Mouse (Mus musculus) frontal cortex, postnatal 36 days (tissue): Measurements from ENCODE around the gene Ugt1a6b.

ENCODE experiments used
- DNase-seq, 2 experiments: peaks; one replicate each; pipeline ENCODE4 v3.0.0; 2022; ENCODE audit warnings: low spot score in 2 of 2

Gene Ugt1a6b

GRCm38 (mm10) chr1:88240072-88240471 is 137.0 kb downstream of the Ugt1a6b start:
- no peak for DNase-seq

- DNase-seq = no peak
Observed at GRCm38 (mm10) chr1:88240579-88240978, 137.5 kb downstream of the Ugt1a6b start.

- DNase-seq = no peak
Observed at GRCm38 (mm10) chr1:88243861-88244260, 140.8 kb downstream of the Ugt1a6b start.

- no peak for DNase-seq
Observed at GRCm38 (mm10) chr1:88245881-88246280, 142.8 kb downstream of the Ugt1a6b start.

- DNase-seq = no peak
Observed at GRCm38 (mm10) chr1:88246386-88246785, 143.3 kb downstream of the Ugt1a6b start.

- no peak for DNase-seq
Observed at GRCm38 (mm10) chr1:88247660-88248059, 144.6 kb downstream of the Ugt1a6b start.

GRCm38 (mm10) chr1:88248658-88249057 is 145.6 kb downstream of the Ugt1a6b start:
- DNase-seq = no peak

- DNase-seq = no peak
Observed at GRCm38 (mm10) chr1:88249596-88249995, 146.5 kb downstream of the Ugt1a6b start.

GRCm38 (mm10) chr1:88250023-88250422 is 147.0 kb downstream of the Ugt1a6b start:
- no peak for DNase-seq

GRCm38 (mm10) chr1:88253106-88253505 is 150.1 kb downstream of the Ugt1a6b start:
- DNase-seq = no peak

GRCm38 (mm10) chr1:88253540-88253939 is 150.5 kb downstream of the Ugt1a6b start:
- no peak for DNase-seq

- DNase-seq = no peak
Observed at GRCm38 (mm10) chr1:88254793-88255465, 151.9 kb downstream of the Ugt1a6b start.

- DNase-seq = no peak
Observed at GRCm38 (mm10) chr1:88255466-88255857, 152.4 kb downstream of the Ugt1a6b start.

- DNase-seq = no peak
Observed at GRCm38 (mm10) chr1:88255989-88256754, 153.1 kb downstream of the Ugt1a6b start.

- DNase-seq = no peak
Observed at GRCm38 (mm10) chr1:88256886-88257663, 154.0 kb downstream of the Ugt1a6b start.

- DNase-seq = no peak
Observed at GRCm38 (mm10) chr1:88257681-88258080, 154.6 kb downstream of the Ugt1a6b start.

- no peak for DNase-seq
Observed at GRCm38 (mm10) chr1:88258361-88258760, 155.3 kb downstream of the Ugt1a6b start.

- DNase-seq = no peak
Observed at GRCm38 (mm10) chr1:88258881-88259642, 156.0 kb downstream of the Ugt1a6b start.

GRCm38 (mm10) chr1:88259643-88260024 is 156.6 kb downstream of the Ugt1a6b start:
- DNase-seq = no peak

- DNase-seq = no peak
Observed at GRCm38 (mm10) chr1:88260114-88260513, 157.1 kb downstream of the Ugt1a6b start.

- no peak for DNase-seq
Observed at GRCm38 (mm10) chr1:88260604-88261377, 157.7 kb downstream of the Ugt1a6b start.
